Mouse (Mus musculus): ENCODE data around the gene Crisp2. TPM values are rescaled to one million over a fixed set of nuclear protein-coding genes. Genes with fewer than 3 reads are reported as not detected.

The Crisp2 gene
- total RNA-seq (2021) (not detected), polyA plus RNA-seq (2012; rRNA removed) (not detected in 2 replicates)
- long read RNA-seq = 0 reads

- DNase-seq = no peak
These were observed at the start of gene Crisp2 for GRCm38 (mm10) chr17:40806953-40807572. TSS of gene Crisp2 (minus strand) at chr17:40807003.

- no peak for DNase-seq
These were observed 48.3 kb upstream of the Crisp2 start for GRCm38 (mm10) chr17:40855065-40855464.

GRCm38 (mm10) chr17:40837308-40837707 is 30.5 kb upstream of the Crisp2 start:
- peak; percentile 8 for DNase-seq

DNA sequence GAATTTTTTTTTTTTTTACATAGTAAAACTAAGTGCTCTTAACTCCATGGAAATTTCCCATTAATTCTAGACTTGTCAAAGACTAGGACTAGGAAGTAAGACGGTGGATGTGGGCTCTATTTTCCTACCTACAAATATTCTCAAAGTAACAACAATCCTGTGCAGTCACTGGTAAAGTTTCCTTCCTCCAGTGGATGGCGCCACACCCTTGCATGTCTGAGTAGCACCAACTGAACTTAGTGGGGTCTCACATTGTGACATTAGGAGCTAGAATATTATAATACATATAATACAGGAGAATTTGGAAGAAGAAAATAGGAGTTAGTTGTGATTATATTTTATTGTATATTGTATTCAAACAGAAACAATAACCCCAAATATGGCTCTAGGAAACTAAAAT is 25.1 kb upstream of the Crisp2 start:
- no peak for DNase-seq

- DNase-seq = peak; percentile 17
These were observed 17.7 kb upstream of the Crisp2 start for GRCm38 (mm10) chr17:40824549-40824948.

DNA sequence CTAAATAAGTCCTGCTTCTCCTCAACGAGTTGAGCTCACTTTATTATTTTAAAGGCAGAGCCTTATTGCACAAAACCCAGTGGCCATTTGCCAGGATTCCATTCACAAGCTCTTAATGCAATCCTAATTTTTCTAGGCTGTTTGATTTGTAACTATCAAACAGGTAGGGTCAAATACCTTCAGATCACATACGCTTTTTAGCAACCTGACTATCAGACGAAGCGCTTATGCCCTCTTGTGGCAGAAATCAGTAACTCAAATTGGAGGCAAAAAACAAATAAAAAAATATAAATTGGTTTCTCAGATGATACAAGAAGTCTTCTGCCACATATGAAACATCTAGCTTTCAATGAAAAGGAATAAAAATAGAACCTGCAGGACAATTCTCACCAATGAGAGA is 17.0 kb upstream of the Crisp2 start:
- DNase-seq = no peak

DNA sequence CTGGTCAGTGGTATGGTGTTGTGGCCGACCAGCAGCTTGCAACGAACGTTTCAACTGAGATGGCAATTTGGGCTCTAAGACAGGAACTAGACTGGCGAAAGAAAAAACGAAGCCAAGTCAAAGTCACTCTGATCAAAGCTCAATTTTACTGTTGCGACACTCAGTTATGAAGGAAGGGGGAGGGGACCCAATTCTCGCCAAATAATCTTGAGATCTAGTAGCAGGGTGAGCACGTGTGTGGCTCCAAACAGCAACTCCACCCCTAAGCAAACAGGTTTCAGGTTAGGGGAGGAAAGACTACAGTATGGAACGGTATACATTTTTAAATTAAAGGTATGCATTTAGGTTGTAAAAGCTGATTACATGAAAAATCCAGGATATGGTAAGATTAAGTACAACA is 14.7 kb upstream of the Crisp2 start:
- peak; percentile 15 for DNase-seq

DNA sequence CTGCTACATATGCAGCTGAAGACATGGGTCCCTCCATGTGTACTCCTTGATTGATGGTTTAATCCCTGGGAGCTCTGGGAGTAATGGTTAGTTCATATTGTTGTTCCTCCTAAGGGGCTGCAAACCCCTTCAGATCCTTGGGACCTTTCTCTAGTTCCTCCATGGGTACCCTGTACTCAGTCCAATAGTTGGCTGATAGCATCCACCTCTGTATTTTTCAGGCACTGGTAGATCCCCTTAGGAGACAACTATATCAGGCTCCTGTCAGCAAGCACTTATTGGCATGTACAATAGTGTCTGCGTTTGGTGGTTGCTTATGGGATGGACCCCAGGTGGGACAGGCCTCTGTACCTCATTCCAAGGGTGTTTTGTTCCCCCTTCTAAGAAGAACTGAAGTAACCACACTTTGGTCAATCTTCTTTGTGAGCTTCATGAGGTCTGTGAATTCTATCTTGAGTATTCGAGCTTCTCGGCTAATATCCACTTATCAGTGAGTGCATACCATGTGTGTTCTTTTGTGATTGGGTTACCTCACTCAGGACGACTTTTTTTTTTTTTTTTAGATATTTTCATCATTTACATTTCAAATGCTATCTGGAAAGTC is 10.6 kb upstream of the Crisp2 start:
- no peak for DNase-seq

DNA sequence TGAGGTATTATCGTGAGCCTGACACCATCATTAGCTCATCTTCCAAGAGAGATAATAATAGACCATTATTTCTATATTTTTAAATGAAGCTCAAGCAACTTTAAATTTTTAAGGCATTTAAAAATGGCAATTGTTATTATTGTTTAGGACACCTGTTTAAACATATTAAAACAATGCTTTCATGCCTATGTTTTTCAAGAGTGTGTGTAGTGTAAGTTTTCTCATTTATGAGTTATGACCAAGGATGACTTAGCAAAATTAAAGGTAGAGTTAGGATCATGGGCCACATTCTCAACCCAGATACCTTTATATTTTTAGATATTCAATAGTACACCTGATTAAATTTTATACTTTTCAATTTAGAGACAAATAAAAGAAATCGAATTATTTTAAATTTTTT is 5.5 kb upstream of the Crisp2 start:
- DNase-seq = no peak

DNA sequence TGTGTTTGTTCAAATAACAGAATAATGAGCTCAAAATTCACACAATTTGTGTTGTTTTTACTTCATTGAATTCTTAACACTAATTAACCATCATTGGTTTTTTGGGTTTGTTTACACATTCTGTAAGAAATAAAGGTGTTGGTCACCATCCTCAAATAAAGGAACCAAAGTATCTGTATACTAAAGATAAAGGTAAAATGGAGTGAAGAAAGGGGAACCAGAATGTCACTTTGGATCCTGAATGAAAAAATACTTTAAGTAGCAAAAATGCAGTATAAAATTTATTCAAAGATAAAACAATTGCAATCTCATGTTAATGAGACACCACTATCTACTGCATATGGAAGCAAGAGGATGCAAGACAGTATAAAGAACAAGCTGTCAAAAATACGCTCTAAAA is 4.8 kb upstream of the Crisp2 start:
- no peak for DNase-seq

DNA sequence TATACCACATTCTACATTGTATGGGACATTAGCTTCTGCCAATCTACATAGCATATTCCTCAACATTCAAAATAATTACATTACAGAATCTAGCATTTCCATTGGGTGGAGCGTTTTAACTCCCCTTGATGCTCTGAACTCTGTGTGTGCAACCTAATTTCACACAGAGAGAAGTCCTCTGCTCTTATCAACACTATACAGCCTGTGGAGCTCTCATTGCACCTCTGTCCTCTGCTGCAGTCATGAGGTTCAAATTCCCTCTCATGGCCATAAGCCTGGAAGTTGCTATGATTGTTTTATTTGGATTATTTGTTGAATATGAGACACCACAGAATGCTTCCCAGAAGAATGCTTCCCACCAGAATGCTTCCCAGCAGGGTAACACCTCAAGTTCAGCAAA is 4.1 kb upstream of the Crisp2 start, which contains the start of gene Rhag:
Gene Rhag (plus strand): TSS at position 193 of the 400 bp plus-strand sequence.
- no peak for DNase-seq

DNA sequence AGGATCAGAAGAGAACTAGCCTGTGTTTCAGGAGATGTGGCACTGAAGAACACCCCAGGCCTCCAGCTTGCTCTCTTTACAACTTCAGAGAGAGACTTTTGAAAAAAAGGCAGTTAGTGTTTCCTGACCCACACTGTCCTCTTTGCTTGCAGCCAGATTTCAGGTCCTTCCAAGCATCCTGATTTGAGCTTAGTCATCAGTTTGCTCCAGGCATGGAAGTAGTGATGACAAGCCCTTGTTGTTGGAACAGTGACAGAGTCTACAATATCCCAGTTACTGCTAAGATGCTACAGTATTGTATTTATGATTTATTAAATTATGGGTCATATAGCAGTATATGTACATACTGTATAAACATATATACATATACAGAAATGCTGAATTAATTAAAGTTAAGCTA is 1.3 kb upstream of the Crisp2 start:
- DNase-seq = no peak

GRCm38 (mm10) chr17:40806550-40806949 is 253 bp downstream of the Crisp2 start:
- DNase-seq = no peak

- DNase-seq = no peak
These were observed 4.0 kb downstream of the Crisp2 start for GRCm38 (mm10) chr17:40802707-40803340.

GRCm38 (mm10) chr17:40793921-40794854 is 12.6 kb downstream of the Crisp2 start:
- peak; percentile 21 for DNase-seq

- DNase-seq = no peak
These were observed 16.9 kb downstream of the Crisp2 start for GRCm38 (mm10) chr17:40789877-40790276.

- no peak for DNase-seq
These were observed 39.7 kb downstream of the Crisp2 start for GRCm38 (mm10) chr17:40767120-40767519.

DNA sequence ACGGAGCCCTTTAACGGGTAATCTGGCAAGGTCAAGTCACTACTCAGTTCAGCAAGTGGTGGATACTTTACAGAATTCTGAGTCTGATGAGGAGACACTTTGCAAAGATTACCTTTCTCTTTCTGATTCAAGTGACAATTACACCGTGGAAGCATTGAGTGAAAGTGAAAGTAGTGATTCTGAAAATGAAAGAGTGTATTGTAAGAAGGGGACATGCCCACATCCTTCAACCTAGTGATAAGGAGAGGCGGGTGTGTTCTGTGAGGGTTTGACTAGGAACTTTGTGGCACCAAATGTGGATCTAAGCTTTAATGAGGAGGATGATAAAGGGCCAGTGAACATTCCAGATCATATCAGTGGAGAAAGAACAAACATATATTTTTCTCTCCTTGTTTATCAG is 43.1 kb downstream of the Crisp2 start:
- DNase-seq = no peak

DNA sequence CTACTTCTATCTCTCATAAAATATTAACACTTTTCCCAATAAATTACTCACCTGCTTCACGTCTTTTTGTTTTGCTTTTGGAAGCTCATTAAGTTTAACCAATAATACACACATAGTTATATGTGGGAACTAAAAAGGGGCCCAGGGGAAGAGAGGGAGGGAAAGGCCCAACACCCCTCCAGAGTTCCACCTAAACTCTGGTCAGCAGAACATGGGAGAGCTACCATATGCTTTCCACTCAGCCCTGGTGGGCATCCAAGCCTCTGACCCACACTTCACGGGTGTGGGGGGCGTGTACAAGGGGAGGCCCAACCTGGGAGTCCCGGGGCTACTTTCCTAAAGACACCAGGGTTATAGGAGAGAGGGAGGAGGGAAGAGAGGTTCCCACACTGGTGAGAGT is 75.1 kb downstream of the Crisp2 start:
- no peak for DNase-seq

DNA sequence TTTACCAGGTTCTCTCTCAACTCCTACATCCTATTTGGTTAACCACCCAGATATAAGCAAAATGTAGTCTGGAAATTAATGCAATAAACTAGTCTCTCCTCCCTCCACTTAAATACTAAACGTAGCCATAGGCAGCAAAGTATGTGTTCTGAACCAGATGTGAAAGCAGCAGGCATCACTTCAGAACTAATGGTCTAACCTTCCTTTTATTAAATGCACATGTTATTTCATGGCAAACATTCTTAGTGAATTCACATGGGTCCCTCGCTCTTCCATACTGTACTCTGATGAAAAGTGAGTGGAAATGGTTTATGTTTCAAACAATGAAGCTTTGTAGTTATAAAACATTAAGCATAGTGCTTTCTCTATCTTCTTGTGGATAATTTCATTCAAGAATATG is 75.5 kb downstream of the Crisp2 start:
- DNase-seq = no peak

GRCm38 (mm10) chr17:40726820-40727219 is 80.0 kb downstream of the Crisp2 start, which contains the start of gene Esp1:
TSS of gene Esp1 (plus strand) at chr17:40727120.
- no peak for DNase-seq

DNA sequence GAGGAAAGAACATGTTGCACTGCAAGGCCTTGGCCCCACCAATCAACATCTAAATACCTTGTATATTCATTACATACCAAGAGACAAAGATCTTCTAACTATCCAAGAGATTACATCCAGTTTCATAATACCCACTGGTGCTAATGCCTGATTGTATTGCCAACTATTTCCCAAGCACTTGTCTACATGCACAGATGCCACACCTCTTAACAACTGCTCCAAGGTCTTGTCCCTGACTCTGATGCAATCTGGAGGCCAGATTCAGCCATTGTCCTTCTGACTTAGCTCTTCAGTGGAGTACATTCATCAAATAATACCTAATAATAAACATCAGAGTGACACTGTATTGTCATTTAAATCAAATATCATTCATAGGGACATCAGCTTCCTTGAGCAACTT is 89.7 kb downstream of the Crisp2 start:
- DNase-seq = peak; percentile 32
